Mouse (Mus musculus): ENCODE results near the gene Slc22a4.

- TF ChIP-seq CTCF (IDR thresholded peaks at IDR 0.05; ENCODE audit: low read depth, low read length), result no peak
- no peak for TF ChIP-seq POLR2A (IDR thresholded peaks at IDR 0.05; ENCODE audit: insufficient read depth, low read length)
- TF ChIP-seq EP300 (IDR thresholded peaks at IDR 0.05; ENCODE audit: insufficient read depth, low read depth, low read length), result no peak
These were observed 40.9 kb upstream of the Slc22a4 start, which contains the start of gene Pdlim4 for GRCm38 (mm10) chr11:54068520-54069371.

Data from ES-Bruce4 (cell line).